Mouse (Mus musculus) intestine, embryonic 15.5 days (tissue): Measurements from ENCODE around the gene Hist1h2bm. TPM values are rescaled to one million over a fixed set of nuclear protein-coding genes. Genes with fewer than 3 reads are reported as not detected.
"Not testable (repeated sequence)": the region's sequence is repeated elsewhere in the genome, so short reads cannot be mapped to it uniquely, and the experiment has no call there.

Experiments
- ATAC-seq: fragments of 200-750 bp; cut with Nextera tagmentation; 2 replicates; pipeline ENCODE4 v1.8.0; 2017; ENCODE audit warnings: moderate TSS enrichment, moderate library complexity
- H3K27ac ChIP-seq: fragments of 300-500 bp; sonication (generic); 2 replicates; pipeline ENCODE4 v1.5.1; 2015; ENCODE audit warnings: mild to moderate bottlenecking, inconsistent platforms
- H3K27me3 ChIP-seq: fragments of 300-500 bp; sonication (generic); replicated peaks from 2 replicates; pipeline ENCODE4 v1.6.1; 2015; ENCODE audit warnings: inconsistent platforms
- H3K36me3 ChIP-seq: fragments of 300-500 bp; sonication (generic); 2 replicates; pipeline ENCODE4 v1.6.1; 2015; ENCODE audit warnings: inconsistent platforms
- H3K4me1 ChIP-seq: fragments of 300-500 bp; sonication (generic); replicated peaks from 2 replicates; pipeline ENCODE4 v1.6.1; 2015; ENCODE audit warnings: inconsistent platforms
- H3K4me2 ChIP-seq: fragments of 300-500 bp; sonication (generic); replicated peaks from 2 replicates; pipeline ENCODE4 v1.6.1; 2015; ENCODE audit warnings: mild to moderate bottlenecking, inconsistent platforms
- H3K4me3 ChIP-seq: fragments of 300-500 bp; sonication (generic); replicated peaks from 2 replicates; pipeline ENCODE4 v1.5.1; 2015; ENCODE audit warnings: inconsistent platforms
- H3K9ac ChIP-seq: fragments of 300-500 bp; sonication (generic); 2 replicates; pipeline ENCODE4 v1.6.1; 2015; ENCODE audit warnings: inconsistent platforms
- H3K9me3 ChIP-seq: fragments of 300-500 bp; sonication (generic); 2 replicates; pipeline ENCODE4 v1.6.1; 2016; ENCODE audit warnings: inconsistent platforms
- WGBS: fragments of 180-500 bp; shearing (Covaris S2); methylation state at CpG from one replicate; pipeline ENCODE4 v1.1.7; 2015; 5-methylcytosine and 5-hydroxymethylcytosine counted together
- polyA plus RNA-seq: library from polyadenylated mRNA; unstranded; fragments of >200 nt; fragmentation: Nextera tagmentation; extraction: Ambion mirVana; gene quantifications from 2 replicates; pipeline ENCODE4 v1.2.1, GENCODE M21; 2015

The Hist1h2bm gene
- polyA plus RNA-seq = 1.7 and 4.3 TPM in 2 replicates

DNA sequence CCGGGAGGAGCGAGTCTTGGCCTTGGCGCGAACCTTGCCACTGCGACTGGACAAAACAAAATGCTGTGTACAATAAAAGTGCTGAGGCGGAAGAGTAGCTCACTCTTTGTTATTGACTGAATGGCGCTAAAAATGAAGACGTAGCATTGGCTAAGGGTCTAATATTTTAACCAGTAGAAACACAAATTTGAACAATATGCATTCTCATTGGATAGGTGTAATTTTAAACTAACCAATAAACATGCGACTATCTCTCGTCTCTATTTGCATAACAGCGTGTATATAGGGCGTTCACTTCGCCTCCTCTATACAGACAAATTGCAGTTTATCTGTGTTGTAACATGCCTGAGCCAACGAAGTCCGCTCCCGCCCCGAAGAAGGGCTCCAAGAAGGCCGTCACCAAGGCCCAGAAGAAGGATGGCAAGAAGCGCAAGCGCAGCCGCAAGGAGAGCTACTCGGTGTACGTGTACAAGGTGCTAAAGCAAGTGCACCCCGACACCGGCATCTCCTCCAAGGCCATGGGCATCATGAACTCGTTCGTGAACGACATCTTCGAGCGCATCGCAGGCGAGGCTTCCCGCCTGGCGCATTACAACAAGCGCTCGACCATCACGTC lies at the start of gene Hist1h2bm:
Hist1h2bm (plus strand) TSS at position 288 of the 616 bp plus-strand sequence.
- peak; percentile 96 for ATAC-seq
- Histone ChIP-seq H3K4me3 (peak within 1 kb of the TSS; percentile 37), H3K27ac (peak within 1 kb of the TSS; percentile 87), H3K9ac (peak within 1 kb of the TSS; percentile 41), H3K4me2 (peak within 1 kb of the TSS; percentile 61)
- under 1% methylated on average over 37 of the region's 37 CpGs for WGBS
- not testable (repeated sequence) for H3K36me3 ChIP-seq, H3K27me3 ChIP-seq, H3K4me1 ChIP-seq, H3K9me3 ChIP-seq

DNA sequence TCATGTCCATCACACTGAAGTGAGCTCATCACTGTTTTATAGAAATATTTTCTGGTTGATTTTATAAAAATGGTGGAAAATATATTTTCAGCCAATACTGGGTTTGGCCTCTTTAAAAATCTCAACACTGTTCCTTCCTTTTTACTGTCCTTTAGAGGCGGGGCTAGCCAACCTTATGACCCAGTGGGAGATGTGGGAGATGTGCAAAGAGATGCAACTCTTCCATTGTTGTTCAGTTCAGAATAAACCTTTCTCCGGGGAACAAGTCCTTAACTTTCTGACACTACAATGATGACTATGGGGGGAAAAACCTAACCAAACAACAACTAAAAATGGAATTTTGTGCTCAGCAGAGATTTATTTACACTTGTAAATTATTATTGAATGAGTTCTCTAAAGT lies 44.5 kb upstream of the Hist1h2bm start, which contains the start of gene Olfr1360:
Olfr1360 (minus strand) TSS at position 101 of the 400 bp plus-strand sequence.
- H3K4me1 ChIP-seq = no peaks in the 10 kb centered on the region
- H3K27me3 ChIP-seq = no peaks in the 10 kb centered on the region
- H3K4me3 ChIP-seq = no peak within 1 kb of the TSS
- no peak within 1 kb of the TSS for H3K9ac ChIP-seq
- no peak for ATAC-seq
- H3K4me2 ChIP-seq = no peak within 1 kb of the TSS
- H3K9me3 ChIP-seq = no peaks in the 10 kb centered on the region
- H3K27ac ChIP-seq = no peak within 1 kb of the TSS
- H3K36me3 ChIP-seq = no peaks in the 10 kb centered on the region
- 87% methylated on average over 2 of the region's 2 CpGs for WGBS

DNA sequence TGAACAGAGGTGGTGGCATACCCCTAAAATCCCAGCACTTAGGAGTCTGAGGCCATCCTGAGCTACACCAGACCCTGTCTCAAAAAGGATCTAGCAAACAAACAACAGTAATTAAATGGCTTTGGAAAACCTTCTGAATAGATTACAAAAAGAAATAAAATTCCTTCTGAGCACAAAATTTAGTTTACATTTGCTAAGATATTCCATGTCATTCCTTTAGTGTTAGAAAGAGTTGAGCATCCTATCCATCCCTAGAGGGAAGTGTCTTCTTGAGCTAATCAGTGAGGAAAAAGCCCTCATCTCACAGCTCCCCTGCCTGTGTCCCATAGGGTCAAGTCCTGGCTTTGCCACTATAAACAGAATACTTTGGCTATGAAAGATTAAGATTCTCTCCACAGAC lies 24.0 kb upstream of the Hist1h2bm start, which contains the start of gene Olfr1359:
Olfr1359 (plus strand) TSS at position 301 of the 400 bp plus-strand sequence.
- no peaks in the 10 kb centered on the region for H3K36me3 ChIP-seq
- no peaks in the 10 kb centered on the region for H3K27me3 ChIP-seq
- no peak for ATAC-seq
- H3K4me3 ChIP-seq = no peak within 1 kb of the TSS
- H3K4me1 ChIP-seq = no peaks in the 10 kb centered on the region
- no peak within 1 kb of the TSS for H3K27ac ChIP-seq
- no peak within 1 kb of the TSS for H3K4me2 ChIP-seq
- no peak within 1 kb of the TSS for H3K9ac ChIP-seq
- H3K9me3 ChIP-seq = no peaks in the 10 kb centered on the region

DNA sequence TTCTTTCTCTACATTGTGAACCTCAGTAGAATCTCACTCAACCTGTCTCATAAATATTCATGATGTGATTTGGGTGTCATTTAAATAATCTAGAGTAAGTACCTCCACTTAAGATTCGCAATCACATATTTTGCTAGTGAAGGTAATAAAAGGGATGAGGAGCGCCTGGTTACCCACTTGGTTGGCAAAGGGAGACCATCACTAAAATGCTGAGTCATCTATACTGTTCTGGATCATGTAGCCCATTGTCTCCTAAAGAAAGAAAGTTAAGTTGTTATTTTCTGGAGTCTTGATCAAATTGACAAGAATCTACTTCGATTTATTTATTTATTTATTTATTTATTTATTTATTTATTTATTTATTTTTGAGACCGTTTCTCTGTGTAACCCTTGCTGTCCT lies 15.2 kb upstream of the Hist1h2bm start:
- H3K9me3 ChIP-seq = no peaks in the 10 kb centered on the region
- ATAC-seq = no peak
- H3K36me3 ChIP-seq = no peaks in the 10 kb centered on the region
- no peak overlapping the region for H3K9ac ChIP-seq
- H3K4me2 ChIP-seq = no peak overlapping the region
- H3K27ac ChIP-seq = no peak overlapping the region
- H3K4me1 ChIP-seq = no peaks in the 10 kb centered on the region
- no peak overlapping the region for H3K4me3 ChIP-seq
- no peaks in the 10 kb centered on the region for H3K27me3 ChIP-seq
- WGBS = 71% methylated on average over 4 of the region's 4 CpGs

DNA sequence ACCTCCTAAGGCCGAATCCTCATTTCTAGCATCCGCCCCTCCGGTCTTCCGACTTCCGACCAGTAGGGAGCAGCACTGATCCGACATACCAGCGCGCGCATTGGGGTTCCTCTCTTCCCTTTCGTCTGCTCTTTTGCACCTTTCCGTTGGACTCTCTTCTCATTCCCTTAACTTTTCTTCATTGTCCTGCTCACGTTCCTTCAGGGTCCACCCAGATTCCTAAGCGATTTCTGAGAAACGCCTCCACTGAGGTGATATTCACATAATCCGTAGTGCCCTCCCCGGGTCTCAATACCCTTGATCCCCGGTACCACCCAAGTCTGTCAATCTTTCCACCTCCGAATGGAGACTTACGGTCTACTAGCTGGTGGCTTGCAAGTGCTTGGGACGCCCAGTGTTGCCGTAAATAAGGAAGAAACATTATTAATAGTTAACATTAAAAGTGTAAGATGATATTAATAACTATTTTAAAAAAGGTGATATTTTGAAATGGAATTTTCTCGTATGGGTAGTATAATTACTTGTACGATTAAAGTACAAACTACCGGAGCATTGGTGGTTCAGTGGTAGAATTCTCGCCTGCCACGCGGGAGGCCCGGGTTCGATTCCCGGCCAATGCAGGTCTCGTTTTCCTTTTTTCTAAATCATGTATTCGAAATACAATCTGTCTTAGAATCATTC lies 11.7 kb upstream of the Hist1h2bm start:
- peak overlapping the region; percentile 60 for H3K9ac ChIP-seq
- no peaks in the 10 kb centered on the region for H3K27me3 ChIP-seq
- H3K27ac ChIP-seq = peak overlapping the region; percentile 79
- peak; percentile 87 for ATAC-seq
- under 1% methylated on average over 32 of the region's 32 CpGs for WGBS
- H3K4me3 ChIP-seq = peak overlapping the region; percentile 62
- H3K36me3 ChIP-seq = no peaks in the 10 kb centered on the region
- peak overlapping the region; percentile 41 for H3K4me2 ChIP-seq
- H3K4me1 ChIP-seq = peaks cover 4% of the 10 kb centered on the region
- H3K9me3 ChIP-seq = no peaks in the 10 kb centered on the region

DNA sequence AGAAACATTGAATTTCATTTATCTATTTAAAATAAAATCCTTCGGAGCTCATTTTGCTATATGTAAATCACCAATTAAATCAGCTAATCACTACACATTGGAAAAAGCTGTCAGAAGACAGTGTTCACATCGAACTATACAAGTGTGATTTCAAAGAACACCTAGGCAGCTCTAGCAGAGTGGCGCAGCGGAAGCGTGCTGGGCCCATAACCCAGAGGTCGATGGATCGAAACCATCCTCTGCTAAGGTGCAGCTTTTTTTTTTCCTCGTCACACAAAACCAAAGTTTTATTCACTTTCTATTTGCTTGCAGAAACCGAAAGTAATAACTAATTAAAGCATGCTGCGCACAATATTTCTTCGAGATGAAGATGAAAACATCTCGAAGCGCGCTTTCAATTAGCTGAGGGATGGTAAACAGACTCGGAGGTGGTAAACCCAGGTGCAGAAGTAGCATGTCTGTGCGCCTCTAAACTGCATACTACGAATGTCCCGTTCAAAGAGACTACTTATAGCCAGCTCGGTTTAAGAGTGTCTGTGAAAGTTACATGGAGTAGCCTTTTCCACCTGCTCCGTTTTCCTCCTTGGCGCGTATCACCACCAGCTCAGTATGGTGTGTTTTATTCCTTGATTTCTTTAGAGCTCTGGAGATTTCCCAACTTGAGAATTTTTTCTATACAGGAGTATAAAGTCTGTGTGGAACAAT lies 10.9 kb upstream of the Hist1h2bm start:
- no peak overlapping the region for H3K9ac ChIP-seq

DNA sequence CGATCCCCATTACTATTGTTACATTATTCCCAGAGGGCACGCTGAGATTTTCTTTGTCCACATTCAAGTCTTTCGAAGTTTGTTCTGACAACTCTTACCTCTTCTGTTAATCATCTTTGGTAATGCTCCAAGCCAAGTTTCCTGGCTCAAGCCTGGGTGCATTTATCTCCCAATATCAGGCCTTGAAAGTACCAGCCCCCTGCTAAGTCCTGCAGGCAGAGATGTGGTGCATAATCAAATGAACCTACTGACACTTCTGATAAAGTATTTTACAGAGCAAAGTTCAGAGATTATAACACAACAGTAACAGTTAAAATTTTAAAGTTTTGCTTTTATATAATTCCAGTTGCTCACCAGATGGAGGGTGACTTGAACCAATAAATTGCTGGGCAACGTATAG lies 10.1 kb upstream of the Hist1h2bm start:
- ATAC-seq = no peak
- no peak overlapping the region for H3K4me3 ChIP-seq
- 24% methylated on average over 4 of the region's 4 CpGs for WGBS
- no peaks in the 10 kb centered on the region for H3K9me3 ChIP-seq
- H3K4me2 ChIP-seq = peak overlapping the region; percentile 58
- no peak overlapping the region for H3K9ac ChIP-seq
- H3K27ac ChIP-seq = no peak overlapping the region
- H3K4me1 ChIP-seq = peaks cover 8% of the 10 kb centered on the region
- no peaks in the 10 kb centered on the region for H3K27me3 ChIP-seq
- no peaks in the 10 kb centered on the region for H3K36me3 ChIP-seq

More for the DNA sequence above, 10.9 kb upstream of the Hist1h2bm start:
- peak overlapping the region; percentile 40 for H3K4me3 ChIP-seq
- no peaks in the 10 kb centered on the region for H3K9me3 ChIP-seq
- peaks cover 8% of the 10 kb centered on the region for H3K4me1 ChIP-seq
- 3% methylated on average over 22 of the region's 22 CpGs for WGBS
- H3K27ac ChIP-seq = no peak overlapping the region
- H3K36me3 ChIP-seq = no peaks in the 10 kb centered on the region
- no peaks in the 10 kb centered on the region for H3K27me3 ChIP-seq
- peak overlapping the region; percentile 58 for H3K4me2 ChIP-seq
- peak; percentile 84 for ATAC-seq

DNA sequence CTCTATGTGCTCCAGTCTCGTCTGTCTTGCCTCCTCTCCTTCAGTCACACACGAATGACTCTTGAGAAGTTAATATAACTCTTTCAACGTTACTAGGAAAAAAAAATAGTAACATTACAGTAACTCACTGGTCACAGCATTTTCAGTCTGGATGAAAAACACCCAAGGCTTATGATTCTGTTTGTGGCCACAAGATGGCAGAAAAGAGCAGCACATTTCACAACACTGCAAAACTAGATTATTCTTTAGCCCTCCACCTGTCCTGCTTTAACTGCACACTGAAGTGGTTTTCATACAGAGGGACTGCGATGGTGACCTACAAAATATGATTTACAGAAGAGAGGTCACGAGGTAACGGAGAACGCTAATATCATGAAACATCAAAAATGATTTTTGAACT lies 7.1 kb upstream of the Hist1h2bm start:
- H3K4me2 ChIP-seq = peak overlapping the region; percentile 74
- peak overlapping the region; percentile 52 for H3K9ac ChIP-seq
- H3K27me3 ChIP-seq = no peaks in the 10 kb centered on the region
- no peaks in the 10 kb centered on the region for H3K9me3 ChIP-seq
- H3K4me1 ChIP-seq = peaks cover 16% of the 10 kb centered on the region
- H3K36me3 ChIP-seq = no peaks in the 10 kb centered on the region
- H3K4me3 ChIP-seq = peak overlapping the region; percentile 39
- ATAC-seq = no peak
- peak overlapping the region; percentile 91 for H3K27ac ChIP-seq
- WGBS = under 1% methylated on average over 7 of the region's 7 CpGs

DNA sequence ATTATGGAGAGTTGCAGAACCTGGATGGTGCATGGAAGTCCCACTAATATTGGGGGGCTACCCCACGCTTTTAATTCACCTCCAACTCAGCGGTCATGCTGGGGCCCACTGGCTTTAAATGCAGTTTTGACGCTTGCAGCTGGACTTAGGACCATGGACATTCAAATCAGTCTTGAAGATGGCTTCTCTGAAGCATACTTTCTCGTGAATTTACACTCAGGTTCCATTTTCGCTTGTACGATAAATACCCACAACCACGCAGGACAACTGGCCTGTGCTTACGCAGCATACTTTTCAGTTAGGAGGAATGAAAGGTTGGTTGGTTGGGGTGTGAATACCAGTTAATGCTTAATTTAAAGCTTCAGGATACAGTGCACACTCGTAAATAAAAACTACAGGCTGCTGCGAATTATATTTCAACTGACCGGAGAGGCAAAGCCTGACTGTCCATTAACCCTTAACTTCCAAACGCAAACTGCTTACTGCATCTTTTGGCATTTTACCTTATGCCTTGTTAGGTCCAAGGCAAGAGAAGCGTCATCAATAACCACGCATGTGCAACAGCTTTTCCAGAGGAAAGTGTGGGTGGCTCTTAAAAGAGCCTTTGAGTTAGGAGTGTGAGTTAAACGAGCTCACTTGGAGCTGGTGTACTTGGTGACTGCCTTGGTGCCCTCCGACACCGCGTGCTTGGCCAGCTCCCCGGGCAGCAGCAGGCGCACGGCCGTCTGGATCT lies 6.5 kb upstream of the Hist1h2bm start:
- Histone ChIP-seq H3K27me3 (no peaks in the 10 kb centered on the region), H3K27ac (peak overlapping the region; percentile 91), H3K4me1 (peaks cover 16% of the 10 kb centered on the region), H3K9ac (peak overlapping the region; percentile 52), H3K9me3 (no peaks in the 10 kb centered on the region), H3K36me3 (no peaks in the 10 kb centered on the region), H3K4me3 (peak overlapping the region; percentile 39), H3K4me2 (peak overlapping the region; percentile 74)
- ATAC-seq = no peak
- WGBS = under 1% methylated on average over 22 of the region's 22 CpGs

DNA sequence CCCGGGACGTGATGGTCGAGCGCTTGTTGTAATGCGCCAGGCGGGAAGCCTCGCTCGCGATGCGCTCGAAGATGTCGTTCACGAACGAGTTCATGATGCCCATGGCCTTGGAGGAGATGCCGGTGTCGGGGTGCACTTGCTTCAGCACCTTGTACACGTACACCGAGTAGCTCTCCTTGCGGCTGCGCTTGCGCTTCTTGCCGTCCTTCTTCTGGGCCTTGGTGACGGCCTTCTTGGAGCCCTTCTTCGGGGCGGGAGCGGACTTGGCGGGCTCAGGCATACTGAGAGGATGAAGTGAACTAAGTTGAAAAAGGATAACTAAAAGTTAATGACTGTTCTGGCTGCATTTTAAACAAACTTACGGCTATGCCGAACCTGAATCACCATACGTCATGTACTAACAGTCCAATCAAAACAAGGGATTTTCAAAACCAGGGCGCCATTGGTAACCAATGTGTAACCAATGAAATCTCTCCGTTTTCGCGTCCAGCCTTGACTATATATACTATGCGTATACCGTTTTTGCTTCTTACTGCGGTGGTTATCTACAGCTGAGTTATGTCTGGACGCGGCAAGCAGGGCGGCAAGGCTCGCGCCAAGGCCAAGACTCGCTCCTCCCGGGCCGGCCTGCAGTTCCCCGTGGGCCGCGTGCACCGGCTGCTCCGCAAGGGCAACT lies 5.8 kb upstream of the Hist1h2bm start, which contains the start of the genes Hist1h2bl and Hist1h2ai:
Hist1h2bl (minus strand) TSS at position 280 of the 676 bp plus-strand sequence.
Hist1h2ai (plus strand) TSS at position 559 of the 676 bp plus-strand sequence.
- peak within 1 kb of the TSS; percentile 39 for H3K4me3 ChIP-seq
- peak; percentile 94 for ATAC-seq
- WGBS = under 1% methylated on average over 36 of the region's 50 CpGs
- not testable (repeated sequence) for H3K27me3 ChIP-seq, H3K36me3 ChIP-seq, H3K9me3 ChIP-seq
- H3K4me2 ChIP-seq = peak within 1 kb of the TSS; percentile 74
- H3K9ac ChIP-seq = peak within 1 kb of the TSS; percentile 54
- H3K4me1 ChIP-seq = peaks cover 16% of the 10 kb centered on the region
- peak within 1 kb of the TSS; percentile 93 for H3K27ac ChIP-seq

DNA sequence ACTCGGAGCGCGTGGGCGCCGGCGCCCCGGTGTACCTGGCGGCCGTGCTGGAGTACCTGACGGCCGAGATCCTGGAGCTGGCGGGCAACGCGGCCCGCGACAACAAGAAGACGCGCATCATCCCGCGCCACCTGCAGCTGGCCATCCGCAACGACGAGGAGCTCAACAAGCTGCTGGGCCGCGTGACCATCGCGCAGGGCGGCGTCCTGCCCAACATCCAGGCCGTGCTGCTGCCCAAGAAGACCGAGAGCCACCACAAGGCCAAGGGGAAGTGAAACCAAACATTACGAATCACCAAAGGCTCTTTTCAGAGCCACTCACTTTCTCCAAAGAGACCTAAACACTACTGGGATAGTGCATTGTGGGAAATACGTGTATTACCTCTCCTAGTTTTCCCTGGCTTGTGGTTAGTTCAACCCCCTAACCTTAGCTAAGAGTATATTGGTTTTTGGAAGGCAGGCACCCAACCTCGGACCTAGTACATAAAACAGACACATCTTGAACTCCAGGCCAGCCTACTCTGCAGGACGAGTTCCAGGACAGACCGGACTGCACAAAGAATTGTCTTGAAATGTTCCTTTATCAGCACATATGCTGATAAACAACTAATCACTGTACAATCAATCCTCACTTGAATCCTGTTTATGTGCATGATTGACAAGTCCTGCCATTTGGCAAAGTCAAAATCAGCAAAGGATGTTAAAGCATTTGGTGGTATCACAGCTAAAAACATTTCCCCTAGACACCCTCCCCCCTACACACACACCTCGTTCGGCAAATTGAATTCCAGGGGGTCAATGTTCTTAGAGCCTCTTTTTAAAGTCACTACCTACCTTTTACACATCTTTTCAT lies 5.1 kb upstream of the Hist1h2bm start:
- H3K9me3 ChIP-seq = not testable (repeated sequence)

More for the DNA sequence above, 5.1 kb upstream of the Hist1h2bm start:
- not testable (repeated sequence) for H3K27me3 ChIP-seq, H3K36me3 ChIP-seq
- ATAC-seq = 0 out of 2 replicates have a peak, but pooled peaks have one; percentile 3
- H3K27ac ChIP-seq = peak overlapping the region; percentile 93
- peak overlapping the region; percentile 54 for H3K9ac ChIP-seq
- peak overlapping the region; percentile 74 for H3K4me2 ChIP-seq
- H3K4me1 ChIP-seq = peaks cover 16% of the 10 kb centered on the region
- peak overlapping the region; percentile 39 for H3K4me3 ChIP-seq
- under 1% methylated on average over 19 of the region's 38 CpGs for WGBS
